Mouse (Mus musculus) kidney, embryonic 14.5 days (tissue): Measurements from ENCODE around the gene Nap1l5. TPM values are rescaled to one million over a fixed set of nuclear protein-coding genes. Genes with fewer than 3 reads are reported as not detected.

Source experiments
- ATAC-seq: fragments of 200-750 bp; cut with Nextera tagmentation; 2 replicates; pipeline ENCODE4 v1.8.0; 2017; ENCODE audit warnings: moderate number of reproducible peaks, mild to moderate bottlenecking, moderate TSS enrichment, moderate library complexity; ENCODE audit not compliant: low FRiP score, low TSS enrichment
- H3K27ac ChIP-seq: fragments of 300-500 bp; sonication (generic); 2 replicates; pipeline ENCODE4 v1.5.1; 2014; ENCODE audit warnings: low read depth, mild to moderate bottlenecking, low read length, moderate library complexity, mixed read lengths
- H3K27me3 ChIP-seq: fragments of 300-500 bp; sonication (generic); 2 replicates; pipeline ENCODE4 v1.6.1; 2014; ENCODE audit warnings: mild to moderate bottlenecking, low read length; ENCODE audit not compliant: control insufficient read depth, insufficient read depth
- H3K36me3 ChIP-seq: fragments of 300-500 bp; sonication (generic); 2 replicates; pipeline ENCODE4 v1.6.1; 2014; ENCODE audit warnings: low read length, mixed read lengths; ENCODE audit not compliant: control insufficient read depth, insufficient read depth
- H3K4me1 ChIP-seq: fragments of 300-500 bp; sonication (generic); 2 replicates; pipeline ENCODE4 v1.6.1; 2014; ENCODE audit warnings: low read length, mixed read lengths; ENCODE audit not compliant: control insufficient read depth, insufficient read depth
- H3K4me2 ChIP-seq: fragments of 300-500 bp; sonication (generic); replicated peaks from 2 replicates; pipeline ENCODE4 v1.6.1; 2014; ENCODE audit warnings: low read depth, mild to moderate bottlenecking, low read length
- H3K4me3 ChIP-seq: fragments of 300-500 bp; sonication (generic); 2 replicates; pipeline ENCODE4 v1.5.1; 2014; ENCODE audit warnings: mild to moderate bottlenecking, low read length
- H3K9ac ChIP-seq: fragments of 300-500 bp; sonication (generic); 2 replicates; pipeline ENCODE4 v1.6.1; 2014; ENCODE audit warnings: low read depth, mild to moderate bottlenecking, low read length, moderate library complexity
- H3K9me3 ChIP-seq: fragments of 300-500 bp; sonication (generic); 2 replicates; pipeline ENCODE4 v1.6.1; 2016; ENCODE audit warnings: low read length; ENCODE audit not compliant: control insufficient read depth
- WGBS: fragments of 180-500 bp; shearing (Covaris S2); extraction: QIAGEN DNeasy Blood & Tissue Kit; methylation state at CpG from one replicate; pipeline ENCODE4 v1.1.7; 2014; 5-methylcytosine and 5-hydroxymethylcytosine counted together
- polyA plus RNA-seq: library from polyadenylated mRNA; unstranded; fragments of >200 nt; fragmentation: Nextera tagmentation; extraction: Ambion mirVana; gene quantifications from 2 replicates; pipeline ENCODE4 v1.2.1, GENCODE M21; 2014

Gene Nap1l5
- polyA plus RNA-seq, 1 experiment from 2014 or later, result 1.1 TPM

GRCm38 (mm10) chr6:58933189-58933913 lies 26.5 kb upstream of the Nap1l5 start:
- Histone ChIP-seq H3K4me3 (no peak overlapping the region), H3K9ac (no peak overlapping the region), H3K9me3 (no peaks in the 10 kb centered on the region), H3K4me2 (no peak overlapping the region), H3K4me1 (no peaks in the 10 kb centered on the region), H3K27me3 (no peaks in the 10 kb centered on the region), H3K27ac (no peak overlapping the region), H3K36me3 (no peaks in the 10 kb centered on the region)
- 51% methylated on average over 6 of the region's 6 CpGs for WGBS
- no peak for ATAC-seq

- Histone ChIP-seq H3K27me3 (no peaks in the 10 kb centered on the region), H3K4me3 (no peak overlapping the region), H3K4me1 (no peaks in the 10 kb centered on the region), H3K36me3 (no peaks in the 10 kb centered on the region), H3K9me3 (no peaks in the 10 kb centered on the region), H3K4me2 (no peak overlapping the region), H3K9ac (no peak overlapping the region), H3K27ac (no peak overlapping the region)
- ATAC-seq, result no peak
- 86% methylated on average over 12 of the region's 12 CpGs for WGBS
Observed at GRCm38 (mm10) chr6:58932515-58933188, 25.8 kb upstream of the Nap1l5 start.

- 81% methylated on average over 4 of the region's 4 CpGs for WGBS
- no peak overlapping the region for H3K27ac ChIP-seq
- no peaks in the 10 kb centered on the region for H3K36me3 ChIP-seq
- no peaks in the 10 kb centered on the region for H3K9me3 ChIP-seq
- H3K4me2 ChIP-seq, result no peak overlapping the region
- ATAC-seq, result no peak
- no peaks in the 10 kb centered on the region for H3K4me1 ChIP-seq
- H3K4me3 ChIP-seq, result no peak overlapping the region
- no peaks in the 10 kb centered on the region for H3K27me3 ChIP-seq
- no peak overlapping the region for H3K9ac ChIP-seq
Observed at GRCm38 (mm10) chr6:58931149-58931548, 24.3 kb upstream of the Nap1l5 start.

GRCm38 (mm10) chr6:58929911-58930431 lies 23.1 kb upstream of the Nap1l5 start:
- 86% methylated on average over 9 of the region's 9 CpGs for WGBS
- no peak overlapping the region for H3K9ac ChIP-seq
- no peaks in the 10 kb centered on the region for H3K36me3 ChIP-seq
- H3K9me3 ChIP-seq, result no peaks in the 10 kb centered on the region
- no peaks in the 10 kb centered on the region for H3K4me1 ChIP-seq
- no peak for ATAC-seq
- no peak overlapping the region for H3K4me2 ChIP-seq
- no peaks in the 10 kb centered on the region for H3K27me3 ChIP-seq
- no peak overlapping the region for H3K4me3 ChIP-seq
- no peak overlapping the region for H3K27ac ChIP-seq

- H3K4me2 ChIP-seq, result no peak overlapping the region
- no peaks in the 10 kb centered on the region for H3K27me3 ChIP-seq
- H3K36me3 ChIP-seq, result no peaks in the 10 kb centered on the region
- H3K4me3 ChIP-seq, result no peak overlapping the region
- no peak for ATAC-seq
- no peaks in the 10 kb centered on the region for H3K9me3 ChIP-seq
- WGBS, result 89% methylated on average over 2 of the region's 2 CpGs
- H3K27ac ChIP-seq, result no peak overlapping the region
- no peak overlapping the region for H3K9ac ChIP-seq
- H3K4me1 ChIP-seq, result no peaks in the 10 kb centered on the region
Observed at GRCm38 (mm10) chr6:58927881-58928280, 21.0 kb upstream of the Nap1l5 start.

- H3K36me3 ChIP-seq, result no peaks in the 10 kb centered on the region
- H3K4me3 ChIP-seq, result no peak overlapping the region
- H3K4me2 ChIP-seq, result no peak overlapping the region
- ATAC-seq, result no peak
- no peaks in the 10 kb centered on the region for H3K27me3 ChIP-seq
- no peak overlapping the region for H3K27ac ChIP-seq
- 80% methylated on average over 5 of the region's 5 CpGs for WGBS
- no peak overlapping the region for H3K9ac ChIP-seq
- H3K9me3 ChIP-seq, result no peaks in the 10 kb centered on the region
- no peaks in the 10 kb centered on the region for H3K4me1 ChIP-seq
Observed at GRCm38 (mm10) chr6:58922511-58922910, 15.6 kb upstream of the Nap1l5 start.

GRCm38 (mm10) chr6:58921623-58922022 lies 14.7 kb upstream of the Nap1l5 start:
- no peak overlapping the region for H3K4me2 ChIP-seq
- no peak overlapping the region for H3K4me3 ChIP-seq
- 61% methylated on average over 3 of the region's 3 CpGs for WGBS
- no peaks in the 10 kb centered on the region for H3K27me3 ChIP-seq
- H3K4me1 ChIP-seq, result no peaks in the 10 kb centered on the region
- no peak overlapping the region for H3K27ac ChIP-seq
- no peak for ATAC-seq
- no peaks in the 10 kb centered on the region for H3K9me3 ChIP-seq
- no peak overlapping the region for H3K9ac ChIP-seq
- no peaks in the 10 kb centered on the region for H3K36me3 ChIP-seq

- WGBS, result 79% methylated on average over 6 of the region's 6 CpGs
Observed at GRCm38 (mm10) chr6:58920735-58921134, 13.9 kb upstream of the Nap1l5 start.

GRCm38 (mm10) chr6:58916498-58916897 lies 9.6 kb upstream of the Nap1l5 start:
- Histone ChIP-seq H3K4me1 (no peaks in the 10 kb centered on the region), H3K4me3 (no peak overlapping the region), H3K27me3 (no peaks in the 10 kb centered on the region), H3K9me3 (no peaks in the 10 kb centered on the region), H3K27ac (no peak overlapping the region), H3K4me2 (no peak overlapping the region), H3K36me3 (no peaks in the 10 kb centered on the region), H3K9ac (no peak overlapping the region)
- no peak for ATAC-seq
- WGBS, result 65% methylated on average over 5 of the region's 5 CpGs

More at GRCm38 (mm10) chr6:58920735-58921134, 13.9 kb upstream of the Nap1l5 start:
- Histone ChIP-seq H3K36me3 (no peaks in the 10 kb centered on the region), H3K27me3 (no peaks in the 10 kb centered on the region), H3K27ac (no peak overlapping the region), H3K9ac (no peak overlapping the region), H3K4me3 (no peak overlapping the region), H3K4me2 (no peak overlapping the region), H3K4me1 (no peaks in the 10 kb centered on the region), H3K9me3 (no peaks in the 10 kb centered on the region)
- no peak for ATAC-seq
